Mouse (Mus musculus): ENCODE measurements around the gene Defb25.

GRCm38 (mm10) chr2:152637381-152637780 is 14.5 kb upstream of the Defb25 start:
- TF ChIP-seq POLR2A (IDR thresholded peaks at IDR 0.05; ENCODE audit: extremely low read depth, insufficient read depth, low read length) (no peak), CTCF (IDR thresholded peaks at IDR 0.05; ENCODE audit: low read depth, low read length) (no peak)

Measured in liver, adult 2 months (tissue).